Mouse (Mus musculus) left cerebral cortex, adult 2 months (tissue): Measurements from ENCODE around the gene Smyd3. TPM values are rescaled to one million over a fixed set of nuclear protein-coding genes. Genes with fewer than 3 reads are reported as not detected.

Source experiments
- DNase-seq, 2 experiments: peaks; one replicate each; pipeline ENCODE4 v3.0.0; 2021 to 2022; ENCODE audit warnings: low spot score in 2 of 2, mixed read lengths in 1 of 2; ENCODE audit errors: extremely low spot score in 1 of 2
- H3K27ac ChIP-seq: fragments of 200-600 bp; 2 replicates; pipeline ENCODE4 v1.8.1; 2022
- H3K4me3 ChIP-seq: fragments of 200-600 bp; 2 replicates; pipeline ENCODE4 v1.8.1; 2022
- CTCF ChIP-seq: fragments of 200-600 bp; IDR thresholded peaks from 2 replicates; pipeline ENCODE4 v1.8.1; 2022; ENCODE audit warnings: antibody characterized with exemption, mild to moderate bottlenecking, moderate library complexity
- intact Hi-C: fragments of 180-260 bp; cut with DNase I; formaldehyde crosslinking; loops from one replicate; pipeline ENCODE4 v1.15.1; 2025
- total RNA-seq, 2 experiments: library from RNA; stranded (reverse); gene quantifications; 2 replicates each; pipeline ENCODE4 v1.2.3; 2021

Smyd3 gene
- total RNA-seq, 2 experiments from 2014 or later: 25.0 to 25.6 TPM

GRCm38 (mm10) chr1:179477157-179477902 lies 40.5 kb downstream of the Smyd3 start:
- peak; percentile 37 to 47 for DNase-seq
- intact Hi-C loops: loop anchor here (1.0 to 5.0 kb wide), 4 partner anchors 245 to 1010 kb away; no protein-coding TSS in a partner anchor
- Histone ChIP-seq H3K27ac (no peak overlapping the region), H3K4me3 (no peak overlapping the region)
- peak; percentile 94 for TF ChIP-seq CTCF

GRCm38 (mm10) chr1:179476461-179477156 lies 41.2 kb downstream of the Smyd3 start:
- TF ChIP-seq CTCF: peak; percentile 52
- DNase-seq: no peak

GRCm38 (mm10) chr1:179474776-179475175 lies 43.1 kb downstream of the Smyd3 start:
- intact Hi-C loops: loop anchor here (5.0 kb wide), 3 partner anchors 242 to 1007 kb away; no protein-coding TSS in a partner anchor
- Histone ChIP-seq H3K27ac (no peak overlapping the region), H3K4me3 (no peak overlapping the region)
- no peak for TF ChIP-seq CTCF
- DNase-seq: no peak

More at GRCm38 (mm10) chr1:179476461-179477156, 41.2 kb downstream of the Smyd3 start:
- intact Hi-C loops: loop anchor here (1.0 to 5.0 kb wide), 4 partner anchors 244 to 1009 kb away; no protein-coding TSS in a partner anchor
- no peak overlapping the region for H3K27ac ChIP-seq
- H3K4me3 ChIP-seq: no peak overlapping the region

- no peak for DNase-seq
- intact Hi-C loops: no loop called here
- Histone ChIP-seq H3K27ac (no peak overlapping the region), H3K4me3 (no peak overlapping the region)
- no peak for TF ChIP-seq CTCF
Observed at GRCm38 (mm10) chr1:179473920-179474643, 43.8 kb downstream of the Smyd3 start.

- intact Hi-C loops: no loop called here
Observed at GRCm38 (mm10) chr1:179467970-179468369, 49.9 kb downstream of the Smyd3 start.

GRCm38 (mm10) chr1:179462376-179462775 lies 55.5 kb downstream of the Smyd3 start:
- intact Hi-C loops: no loop called here
- Histone ChIP-seq H3K4me3 (no peak overlapping the region), H3K27ac (no peak overlapping the region)
- no peak for TF ChIP-seq CTCF
- no peak for DNase-seq

More at GRCm38 (mm10) chr1:179467970-179468369, 49.9 kb downstream of the Smyd3 start:
- Histone ChIP-seq H3K27ac (no peak overlapping the region), H3K4me3 (no peak overlapping the region)
- TF ChIP-seq CTCF: no peak
- no peak for DNase-seq

GRCm38 (mm10) chr1:179461019-179461814 lies 56.6 kb downstream of the Smyd3 start:
- DNase-seq: no peak
- no peak for TF ChIP-seq CTCF
- Histone ChIP-seq H3K4me3 (no peak overlapping the region), H3K27ac (no peak overlapping the region)
- intact Hi-C loops: no loop called here

GRCm38 (mm10) chr1:179458987-179459368 lies 58.9 kb downstream of the Smyd3 start:
- H3K27ac ChIP-seq: no peak overlapping the region
- no peak overlapping the region for H3K4me3 ChIP-seq
- DNase-seq: no peak
- intact Hi-C loops: no loop called here
- TF ChIP-seq CTCF: no peak

GRCm38 (mm10) chr1:179458236-179458986 lies 59.4 kb downstream of the Smyd3 start:
- intact Hi-C loops: no loop called here
- DNase-seq: no peak
- Histone ChIP-seq H3K4me3 (no peak overlapping the region), H3K27ac (no peak overlapping the region)
- TF ChIP-seq CTCF: no peak

- no peak for DNase-seq
- intact Hi-C loops: no loop called here
- Histone ChIP-seq H3K27ac (no peak overlapping the region), H3K4me3 (no peak overlapping the region)
- no peak for TF ChIP-seq CTCF
Observed at GRCm38 (mm10) chr1:179454600-179454999, 63.2 kb downstream of the Smyd3 start.

- H3K4me3 ChIP-seq: no peak overlapping the region
- DNase-seq: no peak
- TF ChIP-seq CTCF: peak; percentile 47
- intact Hi-C loops: no loop called here
- no peak overlapping the region for H3K27ac ChIP-seq
Observed at GRCm38 (mm10) chr1:179451211-179451610, 66.6 kb downstream of the Smyd3 start.
